Mouse (Mus musculus) mouse embryonic stem cell (cell line): ENCODE measurements at regions not wholly inside any gene's neighbourhood (a gene's known extent, or its start where the extent isn't known, plus 50 kb on each side); places are given as distances from the start of the nearest gene placed in this dataset.

Source experiments
- in situ Hi-C, 2 experiments: fragments of 300-500 bp; cut with MboI; formaldehyde crosslinking; loops; 1 replicate in 1 of 2; 3 replicates in 1 of 2; pipeline ENCODE4 v1.14.3; 2019 to 2020; ENCODE audit warnings: low sequenced_read_pairs in 2 of 2, low pct_unique_long_range_greater_than_20kb in 1 of 2, mixed read lengths in 1 of 2; ENCODE audit not compliant: unreplicated experiment in 1 of 2

GRCm38 (mm10) chr16:76761848-76762247 is 251.7 kb upstream of the Usp25 start:
- in situ Hi-C loops = no loop called here

- in situ Hi-C loops = no loop called here
Measured at GRCm38 (mm10) chr16:76761004-76761403, 252.5 kb upstream of the Usp25 start.

- in situ Hi-C loops = no loop called here
Measured at GRCm38 (mm10) chr16:76754871-76755270, 258.6 kb upstream of the Usp25 start.

DNA sequence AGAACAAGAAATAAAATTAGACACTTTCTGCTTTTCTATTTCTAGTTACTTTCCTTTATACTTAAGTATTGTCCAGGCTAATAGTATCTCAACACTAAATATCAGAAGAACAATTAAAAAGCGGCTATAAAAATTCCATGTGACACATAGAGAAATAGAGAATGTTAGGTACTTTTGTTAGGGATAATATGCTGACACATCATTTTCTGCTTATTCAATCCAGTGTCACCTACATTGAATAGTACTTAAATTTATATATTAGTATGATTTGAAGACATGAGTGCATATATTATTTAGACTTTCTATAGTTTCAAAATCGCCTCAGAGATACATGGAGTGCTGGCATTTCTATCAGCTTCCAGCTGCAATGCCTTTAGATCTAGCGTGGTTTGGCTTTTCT is 267.1 kb upstream of the Usp25 start:
- in situ Hi-C loops = no loop called here

- in situ Hi-C loops = no loop called here
Measured at GRCm38 (mm10) chr16:76741141-76741540, 272.4 kb upstream of the Usp25 start.

- in situ Hi-C loops = no loop called here
Measured at GRCm38 (mm10) chr16:76725991-76726390, 287.5 kb upstream of the Usp25 start.

DNA sequence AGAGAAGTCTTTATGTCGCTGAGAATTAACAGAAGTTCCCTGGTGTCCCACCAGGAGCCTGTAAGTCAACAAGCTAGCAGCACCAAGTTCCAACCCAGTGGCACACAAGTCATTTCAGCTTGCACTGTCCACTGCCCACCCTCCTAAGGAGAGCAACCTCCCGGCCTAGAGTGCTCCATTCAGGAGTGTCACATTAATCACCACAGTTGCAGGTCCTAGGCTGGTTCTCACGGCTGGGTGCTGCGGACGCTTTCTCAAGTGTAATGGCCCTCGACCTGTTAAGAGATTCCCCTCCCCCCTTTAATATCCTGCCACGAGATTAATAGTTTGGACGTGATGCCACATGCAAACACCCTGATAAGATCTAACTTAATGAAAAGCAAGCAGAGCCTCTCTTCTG is 288.2 kb upstream of the Usp25 start:
- in situ Hi-C loops = no loop called here

- in situ Hi-C loops = no loop called here
Measured at GRCm38 (mm10) chr16:76718809-76719208, 294.7 kb upstream of the Usp25 start.

DNA sequence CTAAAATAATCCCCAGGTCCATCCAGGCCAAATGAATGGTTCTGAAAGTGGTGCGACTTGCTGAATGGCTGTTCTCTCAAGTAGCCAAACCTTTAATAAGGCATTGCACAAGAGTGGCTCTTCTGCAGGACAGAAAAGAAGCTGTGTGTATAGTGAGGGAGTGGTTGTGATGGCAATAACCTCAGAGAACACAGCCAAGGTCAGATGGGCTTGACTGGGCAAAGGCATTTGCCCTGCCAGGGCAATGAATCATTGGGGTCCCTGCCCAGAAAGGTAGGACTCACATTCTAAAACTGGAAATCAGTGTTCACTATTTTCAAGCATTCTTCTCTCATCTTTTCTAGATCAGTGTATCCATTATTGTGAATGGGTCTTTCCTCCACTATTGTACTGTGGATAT is 295.4 kb upstream of the Usp25 start:
- in situ Hi-C loops = no loop called here

DNA sequence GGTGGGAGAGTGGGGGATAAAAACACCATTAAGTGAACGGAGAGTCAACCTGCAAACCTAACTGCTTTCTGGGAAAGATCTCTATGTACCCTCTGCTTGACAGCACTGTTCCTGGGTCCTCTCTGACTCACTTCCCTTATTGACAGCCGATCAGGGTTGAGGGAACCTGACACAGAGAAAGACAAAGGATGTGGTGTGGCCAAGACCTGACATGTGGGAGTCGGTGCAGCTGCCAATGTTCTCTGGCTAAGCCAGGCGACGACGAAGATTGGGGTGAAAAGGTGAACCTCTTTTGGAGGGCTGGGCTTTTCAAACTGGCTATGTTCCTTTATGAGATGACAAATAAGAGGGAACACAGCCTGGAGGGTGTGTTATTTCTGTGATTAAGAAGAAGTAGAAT is 318.6 kb upstream of the Usp25 start:
- in situ Hi-C loops = no loop called here

- in situ Hi-C loops = no loop called here
Measured at GRCm38 (mm10) chr16:76687735-76688447, 314.3 kb upstream of the Nrip1 start.

DNA sequence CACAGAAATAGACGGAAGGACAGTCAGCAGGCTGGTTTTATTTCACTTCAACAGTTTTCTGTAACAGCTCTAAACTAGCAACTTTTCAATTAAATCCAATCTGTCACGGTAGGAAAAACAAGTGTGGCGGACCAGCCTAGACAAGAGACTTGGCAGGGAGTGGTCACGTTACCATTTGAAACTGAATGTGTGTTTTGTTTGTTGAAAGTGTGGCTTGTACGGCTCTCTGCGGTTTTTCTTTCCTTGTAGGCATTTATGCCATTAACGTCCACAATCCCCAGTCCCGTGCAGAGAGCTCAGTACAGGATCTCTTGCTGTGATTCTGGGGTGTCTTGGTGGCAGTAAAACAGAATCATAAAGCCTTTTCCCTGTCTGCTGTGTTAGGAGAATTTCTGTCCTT is 311.9 kb upstream of the Nrip1 start:
- in situ Hi-C loops = no loop called here

- in situ Hi-C loops = no loop called here
Measured at GRCm38 (mm10) chr16:76680061-76680911, 306.7 kb upstream of the Nrip1 start.

DNA sequence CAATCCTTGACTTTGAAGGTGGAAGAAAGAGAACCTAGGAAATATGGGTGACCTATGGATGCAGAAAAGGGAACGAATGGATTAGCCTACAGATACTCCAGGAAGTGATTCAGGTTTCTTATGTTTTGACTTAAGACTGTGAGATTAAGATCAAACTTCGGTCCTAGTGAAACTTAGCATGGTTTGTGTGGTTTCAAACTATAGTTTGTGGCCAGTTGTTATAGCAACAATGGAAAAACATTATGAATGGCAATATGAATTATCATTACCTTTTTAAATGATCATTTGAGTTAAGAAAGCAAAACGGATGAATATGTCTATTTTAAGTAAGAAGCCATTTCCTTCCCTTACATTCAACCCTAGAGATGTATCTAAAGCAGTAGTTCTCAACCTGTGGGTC is 305.3 kb upstream of the Nrip1 start:
- in situ Hi-C loops = no loop called here

- in situ Hi-C loops = no loop called here
Measured at GRCm38 (mm10) chr16:76669795-76670194, 296.2 kb upstream of the Nrip1 start.

- in situ Hi-C loops = no loop called here
Measured at GRCm38 (mm10) chr16:76667046-76667445, 293.4 kb upstream of the Nrip1 start.

GRCm38 (mm10) chr16:76655106-76655505 is 281.5 kb upstream of the Nrip1 start:
- in situ Hi-C loops = no loop called here

DNA sequence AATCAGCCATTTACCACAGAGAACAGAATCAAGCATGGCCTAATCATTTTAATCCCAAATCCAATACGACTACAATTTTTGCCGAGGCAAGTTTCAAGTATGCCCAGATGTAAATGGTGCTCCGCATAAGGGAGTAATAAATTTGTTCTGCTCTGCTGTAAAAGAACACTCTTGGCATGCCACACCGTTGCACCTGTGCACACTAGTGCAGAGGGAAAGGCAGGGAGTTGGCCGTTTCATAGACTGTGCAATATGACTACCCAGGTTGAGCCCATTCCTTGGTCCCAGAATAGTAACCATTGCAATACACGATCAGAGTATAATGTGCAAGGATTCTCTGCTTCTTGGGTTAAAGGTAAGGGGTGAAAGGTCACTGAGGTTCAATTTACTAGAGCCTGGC is 270.7 kb upstream of the Nrip1 start:
- in situ Hi-C loops = no loop called here

- in situ Hi-C loops = no loop called here
Measured at GRCm38 (mm10) chr16:76643801-76644200, 270.2 kb upstream of the Nrip1 start.

- in situ Hi-C loops = no loop called here
Measured at GRCm38 (mm10) chr16:76635169-76635568, 261.5 kb upstream of the Nrip1 start.
